Mouse (Mus musculus) gastrocnemius, adult 18-20 months (tissue): ENCODE results near the gene Gm47985. TPM values are rescaled to one million over a fixed set of nuclear protein-coding genes. Genes with fewer than 3 reads are reported as not detected.
"Not testable (repeated sequence)": the region's sequence is repeated elsewhere in the genome, so short reads cannot be mapped to it uniquely, and the experiment has no call there.

ENCODE experiments used
- DNase-seq: peaks from one replicate; pipeline ENCODE4 v3.0.0; 2021; ENCODE audit warnings: low spot score
- total RNA-seq, 2 experiments: library from RNA; stranded (reverse); gene quantifications; 2 replicates each; pipeline ENCODE4 v1.2.3; 2021

Gene Gm47985
- total RNA-seq, 2 experiments from 2014 or later, result 0.26 TPM; not detected in 1

DNA sequence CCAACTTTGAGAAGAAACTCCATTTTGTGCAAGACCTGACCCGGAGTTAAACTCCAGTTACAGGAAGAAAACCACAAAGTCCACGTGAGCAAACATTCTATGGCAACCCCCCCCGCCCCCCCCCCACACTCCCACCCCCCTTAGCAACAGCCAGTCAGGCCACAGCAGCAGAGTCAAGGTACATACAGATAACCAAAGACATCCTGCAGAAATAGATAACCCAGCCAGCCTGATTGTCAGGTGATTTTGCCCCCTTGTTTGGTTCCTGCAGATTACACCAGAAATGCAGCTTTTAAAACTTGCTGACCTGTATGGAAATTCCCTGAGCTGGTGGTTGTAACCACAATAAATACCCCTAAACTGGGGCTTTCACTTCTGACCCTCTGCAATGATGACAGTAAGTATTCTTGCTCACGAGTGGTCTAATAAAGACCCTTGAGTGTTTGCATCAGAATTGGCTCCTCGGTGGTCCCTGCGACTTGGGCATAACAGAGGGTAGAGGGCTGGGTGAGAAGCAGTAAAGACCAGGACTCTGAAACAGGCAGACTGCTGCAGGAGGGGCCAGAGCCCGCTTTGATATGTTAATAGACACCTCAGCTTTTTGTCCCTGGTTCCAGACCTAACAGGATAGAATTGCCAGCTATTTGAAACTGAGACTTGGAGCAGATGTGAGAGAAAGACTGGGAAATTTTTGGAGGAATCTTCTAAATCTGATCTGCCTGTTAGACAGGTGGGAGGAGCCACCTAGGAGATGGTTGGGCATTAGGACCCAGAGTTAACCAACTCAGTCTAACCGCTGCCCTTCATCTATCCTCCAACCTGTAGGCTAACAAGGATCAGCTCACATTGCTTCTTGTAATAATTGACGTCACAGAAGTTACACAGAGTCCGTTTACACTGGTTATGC, 5.1 kb upstream of the Gm47985 start:
- DNase-seq, result peak; percentile 3

DNA sequence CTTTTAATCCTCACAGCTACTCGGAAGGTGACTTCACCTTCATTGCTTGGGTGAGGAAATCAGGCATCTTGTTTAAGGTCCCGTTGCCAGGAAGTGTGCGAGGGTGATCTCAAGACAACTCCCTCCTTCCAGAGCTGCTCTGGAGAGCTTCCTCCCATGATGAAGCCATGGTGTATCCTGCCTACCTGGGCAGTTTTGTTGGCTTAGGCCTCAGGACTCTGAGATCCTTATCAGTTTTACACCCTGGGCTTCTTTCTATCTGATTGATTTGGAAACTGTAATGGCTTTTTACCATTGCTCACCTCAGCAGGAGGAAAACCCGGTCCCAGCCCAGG, 4.4 kb upstream of the Gm47985 start:
- no peak for DNase-seq

DNA sequence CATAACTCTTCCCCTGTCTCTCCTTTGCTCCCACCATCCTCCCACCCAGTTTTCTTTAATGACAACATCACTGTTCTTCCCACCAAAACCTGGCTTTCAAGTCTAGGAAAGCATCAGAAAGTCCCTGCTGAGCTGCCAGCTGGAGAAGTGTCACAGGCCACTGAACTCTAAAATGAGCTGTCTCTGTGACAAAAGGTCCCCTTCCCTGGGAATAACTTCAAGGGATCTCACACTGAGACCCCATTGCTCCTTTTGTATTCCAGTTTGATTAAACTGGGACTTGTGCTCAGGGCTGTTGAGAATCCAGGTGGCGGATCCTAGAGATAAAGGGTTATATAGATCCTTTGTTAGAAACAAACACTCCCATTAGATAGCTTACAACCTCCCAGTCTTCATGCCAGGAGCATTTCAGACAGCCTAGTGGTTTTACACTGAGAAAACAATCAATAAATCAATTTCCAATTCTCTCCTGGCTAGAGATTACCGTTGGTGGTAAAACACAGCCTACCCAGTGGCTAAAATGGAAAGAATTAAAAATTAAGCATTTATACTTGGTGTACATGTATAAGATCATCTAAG, 3.7 kb upstream of the Gm47985 start:
- no peak for DNase-seq

DNA sequence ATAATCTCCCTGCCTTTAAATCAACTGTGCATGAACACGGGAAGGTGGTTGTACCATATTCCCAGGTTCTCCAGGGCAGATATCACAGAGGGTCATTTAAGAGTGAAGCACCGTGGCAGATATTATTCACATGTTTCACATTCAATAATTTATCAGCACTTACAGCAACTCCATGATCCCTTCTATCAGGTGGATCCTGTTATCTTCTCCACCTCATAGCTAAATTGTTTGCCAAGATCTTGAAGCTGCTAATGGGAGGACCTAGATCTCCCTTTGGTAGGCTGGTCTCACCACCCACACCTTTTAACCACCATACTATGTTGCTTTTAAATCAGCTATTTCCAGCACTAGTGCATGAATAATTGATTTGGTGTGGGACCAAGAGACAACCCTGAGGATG, 2.2 kb upstream of the Gm47985 start:
- no peak for DNase-seq

DNA sequence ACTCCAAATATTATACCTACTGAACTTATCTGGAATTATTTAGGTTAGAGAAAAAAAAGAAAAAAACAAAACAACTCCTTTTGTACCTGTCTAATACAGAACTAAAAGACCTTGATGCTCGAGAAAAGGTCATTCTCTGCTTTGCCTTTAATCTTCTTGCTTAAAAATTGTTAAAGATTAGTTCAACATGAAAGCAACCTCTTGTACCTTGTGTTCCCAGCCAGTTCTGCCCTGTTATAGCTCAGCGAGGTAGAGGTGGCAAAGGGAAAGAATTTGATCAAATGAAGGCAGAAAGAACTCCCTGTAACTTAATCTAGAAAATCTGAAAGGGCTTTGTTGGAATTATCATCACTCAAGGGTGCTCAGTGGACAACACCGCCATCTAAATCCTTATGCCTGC, 3.8 kb downstream of the Gm47985 start:
- not testable (repeated sequence) for DNase-seq

DNA sequence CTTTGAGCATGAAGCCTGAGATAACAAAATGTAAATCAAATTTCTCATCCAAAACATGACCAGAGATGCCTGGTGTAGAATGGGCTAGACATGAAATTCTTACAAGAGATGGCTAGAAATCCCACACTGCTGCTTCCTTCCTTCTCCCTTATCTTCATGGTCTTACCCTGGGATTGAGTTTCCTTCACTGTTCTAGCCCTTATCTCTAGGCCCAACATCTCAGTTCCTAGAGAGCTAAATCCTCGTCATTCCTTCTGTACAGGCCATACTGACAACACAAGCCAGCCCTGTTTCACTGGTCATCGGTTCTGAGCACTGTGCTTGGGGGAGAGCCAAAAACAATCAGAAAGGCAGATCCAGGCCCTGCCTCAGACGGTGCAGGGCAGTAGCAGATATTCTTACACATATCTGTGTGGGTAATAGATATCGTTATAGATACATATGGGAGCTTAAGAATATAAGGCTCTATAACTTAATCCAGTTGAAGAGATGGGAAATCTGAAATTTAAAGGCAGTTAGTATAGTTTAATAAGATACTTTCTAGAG, 4.6 kb downstream of the Gm47985 start:
- not testable (repeated sequence) for DNase-seq

DNA sequence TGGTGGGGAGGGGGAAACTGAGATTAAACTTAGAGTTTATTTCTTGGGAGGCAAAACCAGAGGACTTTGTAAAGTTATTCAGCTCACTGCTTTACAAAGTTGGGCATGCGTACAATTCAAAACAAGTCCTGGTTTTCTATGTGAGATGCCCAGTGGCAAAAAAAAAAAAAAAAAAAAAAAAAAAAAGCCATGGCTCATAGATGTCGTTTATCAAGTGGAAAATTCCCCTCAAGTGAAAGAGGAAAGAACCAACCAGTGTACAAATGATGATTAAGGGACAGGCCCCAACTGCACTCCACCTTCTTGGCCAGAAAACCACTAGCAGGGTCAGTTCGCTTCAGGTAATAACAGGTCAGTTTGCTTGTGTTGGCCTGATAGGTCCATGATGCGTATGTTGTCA, 6.1 kb downstream of the Gm47985 start:
- DNase-seq, result no peak

DNA sequence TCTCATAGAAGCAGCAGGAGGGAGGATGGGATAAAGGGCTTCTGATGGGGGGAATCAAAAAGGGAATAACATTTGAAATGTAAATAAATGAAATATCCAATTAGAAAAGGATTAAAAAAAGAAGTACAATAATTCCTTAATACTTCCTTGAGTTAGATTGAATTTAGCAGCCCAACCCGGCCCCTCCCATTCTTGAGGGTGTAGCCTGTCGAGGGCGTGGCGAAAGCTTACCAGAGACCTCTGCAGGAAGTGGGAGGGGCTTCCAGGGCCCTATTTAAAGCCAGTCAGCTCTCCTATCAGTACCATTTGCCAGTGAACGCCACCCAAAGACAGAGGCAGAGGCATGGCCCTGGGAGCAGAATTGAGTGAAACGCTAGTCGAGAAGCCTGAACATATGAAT, 9.7 kb downstream of the Gm47985 start, which contains the start of gene Gm8947:
Gm8947 (plus strand) TSS at position 302 of the 400 bp plus-strand sequence.
- DNase-seq, result not testable (repeated sequence)

DNA sequence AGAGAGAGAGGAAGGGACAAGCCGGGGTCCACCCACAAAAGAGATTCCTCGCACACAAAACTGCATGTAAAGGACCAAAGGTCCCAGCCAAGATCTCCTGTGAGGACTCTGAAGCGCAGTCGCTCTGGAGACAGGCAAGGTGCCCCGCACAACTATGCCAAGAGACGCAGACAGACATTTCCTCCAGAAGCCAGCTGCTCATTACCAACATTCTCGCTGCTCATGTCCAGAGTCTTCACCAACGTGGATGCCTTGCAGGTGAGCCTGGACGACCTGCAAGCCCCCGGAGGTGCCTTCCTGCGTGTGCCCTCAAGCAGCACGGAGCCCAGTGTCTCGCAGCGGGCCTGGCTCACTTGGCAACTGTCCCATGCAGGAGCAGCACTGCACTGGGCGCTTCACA, 10.4 kb downstream of the Gm47985 start:
- not testable (repeated sequence) for DNase-seq

DNA sequence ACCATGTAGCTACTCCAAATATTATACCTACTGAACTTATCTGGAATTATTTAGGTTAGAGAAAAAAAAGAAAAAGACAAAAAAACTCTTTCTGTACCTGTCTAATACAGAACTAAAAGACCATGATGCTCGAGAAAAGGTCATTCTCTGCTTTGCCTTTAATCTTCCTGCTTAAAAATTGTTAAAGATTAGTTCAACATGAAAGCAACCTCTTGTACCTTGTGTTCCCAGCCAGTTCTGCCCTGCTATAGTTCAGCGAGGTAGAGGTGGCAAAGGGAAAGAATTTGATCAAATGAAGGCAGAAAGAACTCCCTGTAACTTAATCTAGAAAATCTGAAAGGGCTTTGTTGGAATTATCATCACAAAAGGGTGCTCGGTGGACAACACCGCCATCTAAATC, 13.6 kb downstream of the Gm47985 start:
- DNase-seq, result not testable (repeated sequence)

DNA sequence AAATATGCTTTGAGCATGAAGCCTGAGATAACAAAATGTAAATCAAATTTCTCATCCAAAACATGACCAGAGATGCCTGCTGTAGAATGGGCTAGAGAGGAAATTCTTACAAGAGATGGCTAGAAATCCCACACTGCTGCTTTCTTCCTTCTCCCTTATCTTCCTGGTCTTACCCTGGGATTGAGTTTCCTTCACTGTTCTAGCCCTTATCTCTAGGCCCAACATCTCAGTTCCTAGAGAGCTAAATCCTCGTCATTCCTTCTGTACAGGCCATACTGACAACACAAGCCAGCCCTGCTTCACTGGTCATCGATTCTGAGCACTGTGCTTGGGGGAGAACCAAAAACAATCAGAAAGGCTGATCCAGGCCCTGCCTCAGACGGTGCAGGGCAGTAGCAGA, 14.4 kb downstream of the Gm47985 start:
- DNase-seq, result not testable (repeated sequence)

DNA sequence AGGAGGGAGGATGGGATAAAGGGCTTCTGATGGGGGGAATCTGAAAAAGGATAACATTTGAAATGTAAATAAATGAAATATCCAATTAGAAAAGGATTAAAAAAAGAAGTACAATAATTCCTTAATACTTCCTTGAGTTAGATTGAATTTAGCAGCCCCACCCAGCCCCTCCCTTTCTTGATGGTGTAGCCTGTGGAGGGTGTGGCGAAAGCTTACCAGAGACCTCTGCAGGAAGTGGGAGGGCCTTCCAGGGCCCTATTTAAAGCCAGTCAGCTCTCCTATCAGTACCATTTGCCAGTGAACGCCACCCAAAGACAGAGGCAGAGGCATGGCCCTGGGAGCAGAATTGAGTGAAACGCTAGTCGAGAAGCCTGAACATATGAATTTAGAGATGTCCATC, 15.8 kb downstream of the Gm47985 start, which contains the start of gene Gm47995:
Gm47995 (plus strand) TSS at position 329 of the 400 bp plus-strand sequence.
- DNase-seq, result not testable (repeated sequence)

DNA sequence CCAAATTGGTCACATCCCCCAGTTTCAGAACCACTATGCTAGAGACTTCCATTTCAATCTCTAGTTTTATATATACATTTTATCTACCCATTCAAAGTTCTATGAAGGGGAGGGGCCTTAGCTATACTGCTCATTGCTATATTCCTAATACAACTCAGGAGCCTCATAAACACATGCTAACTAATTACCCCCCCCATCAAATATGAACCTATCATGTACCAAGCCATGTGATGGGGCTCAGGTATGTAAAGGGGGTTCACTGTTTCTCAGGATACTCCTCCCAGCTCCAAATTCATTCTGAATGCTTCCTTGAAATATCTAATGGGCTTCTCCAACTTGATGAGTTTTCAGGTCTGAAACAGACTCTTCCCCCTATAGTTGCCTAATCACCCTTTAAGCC, 18.3 kb downstream of the Gm47985 start:
- DNase-seq, result not testable (repeated sequence)

DNA sequence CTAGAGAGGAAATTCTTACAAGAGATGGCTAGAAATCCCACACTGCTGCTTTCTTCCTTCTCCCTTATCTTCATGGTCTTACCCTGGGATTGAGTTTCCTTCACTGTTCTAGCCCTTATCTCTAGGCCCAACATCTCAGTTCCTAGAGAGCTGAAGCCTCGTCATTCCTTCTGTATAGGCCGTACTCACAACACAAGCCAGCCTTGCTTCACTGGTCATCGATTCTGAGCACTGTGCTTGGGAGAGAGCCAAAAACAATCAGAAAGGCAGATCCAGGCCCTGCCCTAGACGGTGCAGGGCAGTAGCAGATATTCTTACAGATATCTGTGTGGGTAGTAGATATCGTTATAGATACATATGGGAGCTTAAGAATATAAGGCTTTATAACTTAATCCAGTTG, 20.4 kb downstream of the Gm47985 start:
- not testable (repeated sequence) for DNase-seq

DNA sequence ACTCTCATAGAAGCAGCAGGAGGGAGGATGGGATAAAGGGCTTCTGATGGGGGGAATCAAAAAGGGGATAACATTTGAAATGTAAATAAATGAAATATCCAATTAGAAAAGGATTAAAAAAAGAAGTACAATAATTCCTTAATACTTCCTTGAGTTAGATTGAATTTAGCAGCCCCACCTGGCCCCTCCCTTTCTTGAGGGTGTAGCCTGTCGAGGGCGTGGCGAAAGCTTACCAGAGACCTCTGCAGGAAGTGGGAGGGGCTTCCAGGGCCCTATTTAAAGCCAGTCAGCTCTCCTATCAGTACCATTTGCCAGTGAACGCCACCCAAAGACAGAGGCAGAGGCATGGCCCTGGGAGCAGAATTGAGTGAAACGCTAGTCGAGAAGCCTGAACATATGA, 21.5 kb downstream of the Gm47985 start, which contains the start of gene 3110040M04Rik:
3110040M04Rik (plus strand) TSS at position 304 of the 400 bp plus-strand sequence.
- DNase-seq, result not testable (repeated sequence)

DNA sequence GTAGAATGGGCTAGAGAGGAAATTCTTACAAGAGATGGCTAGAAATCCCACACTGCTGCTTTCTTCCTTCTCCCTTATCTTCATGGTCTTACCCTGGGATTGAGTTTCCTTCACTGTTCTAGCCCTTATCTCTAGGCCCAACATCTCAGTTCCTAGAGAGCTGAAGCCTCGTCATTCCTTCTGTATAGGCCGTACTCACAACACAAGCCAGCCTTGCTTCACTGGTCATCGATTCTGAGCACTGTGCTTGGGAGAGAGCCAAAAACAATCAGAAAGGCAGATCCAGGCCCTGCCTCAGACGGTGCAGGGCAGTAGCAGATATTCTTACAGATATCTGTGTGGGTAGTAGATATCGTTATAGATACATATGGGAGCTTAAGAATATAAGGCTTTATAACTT, 26.2 kb downstream of the Gm47985 start:
- not testable (repeated sequence) for DNase-seq

DNA sequence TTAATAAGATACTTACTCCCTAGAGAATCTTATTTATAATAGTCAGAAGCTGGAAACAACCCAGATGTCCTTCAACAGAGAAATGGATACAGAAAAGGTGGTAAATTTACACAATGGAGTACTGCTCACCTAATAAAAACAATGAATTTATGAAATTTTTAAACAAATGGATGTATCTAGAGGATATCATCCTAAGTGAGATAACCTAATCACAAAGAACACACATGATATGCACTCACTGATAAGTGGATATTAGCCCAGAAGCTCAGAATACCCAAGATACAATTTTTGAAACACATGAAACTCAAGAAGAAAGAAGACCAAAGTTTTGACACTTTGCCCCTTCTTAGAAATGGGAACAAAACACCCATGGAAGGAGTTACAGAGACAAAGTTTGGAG, 26.6 kb downstream of the Gm47985 start:
- not testable (repeated sequence) for DNase-seq

DNA sequence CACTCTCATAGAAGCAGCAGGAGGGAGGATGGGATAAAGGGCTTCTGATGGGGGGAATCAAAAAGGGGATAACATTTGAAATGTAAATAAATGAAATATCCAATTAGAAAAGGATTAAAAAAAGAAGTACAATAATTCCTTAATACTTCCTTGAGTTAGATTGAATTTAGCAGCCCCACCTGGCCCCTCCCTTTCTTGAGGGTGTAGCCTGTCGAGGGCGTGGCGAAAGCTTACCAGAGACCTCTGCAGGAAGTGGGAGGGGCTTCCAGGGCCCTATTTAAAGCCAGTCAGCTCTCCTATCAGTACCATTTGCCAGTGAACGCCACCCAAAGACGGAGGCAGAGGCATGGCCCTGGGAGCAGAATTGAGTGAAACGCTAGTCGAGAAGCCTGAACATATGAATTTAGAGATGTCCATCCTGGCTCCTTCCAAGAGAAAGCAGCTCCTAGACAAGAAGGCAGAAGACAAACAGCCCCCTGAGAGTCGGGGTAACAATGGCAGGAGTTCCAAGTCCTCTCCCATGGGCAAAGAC, 27.6 kb downstream of the Gm47985 start, which contains the start of gene Gm47996:
Gm47996 (plus strand) TSS at position 308 of the 532 bp plus-strand sequence.
- DNase-seq, result not testable (repeated sequence)

DNA sequence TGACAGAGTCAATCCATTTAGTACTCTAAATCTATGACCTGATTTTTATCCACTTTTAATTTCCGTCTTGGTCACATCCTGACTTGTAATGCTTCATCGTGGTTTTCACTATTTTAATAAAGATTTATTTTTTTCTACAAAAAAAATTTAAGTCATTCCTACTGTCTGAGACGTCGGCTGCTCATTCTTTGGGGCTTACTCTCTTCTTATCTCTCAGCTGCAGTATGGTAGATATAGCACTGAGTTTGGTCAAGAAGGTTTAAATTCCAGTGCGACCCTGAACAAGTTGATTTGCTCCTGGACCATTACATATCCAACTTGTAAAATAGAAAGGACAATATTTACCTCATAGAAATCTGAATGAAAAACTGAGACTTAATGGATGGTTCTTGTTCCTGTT, 29.3 kb downstream of the Gm47985 start:
- DNase-seq, result not testable (repeated sequence)

DNA sequence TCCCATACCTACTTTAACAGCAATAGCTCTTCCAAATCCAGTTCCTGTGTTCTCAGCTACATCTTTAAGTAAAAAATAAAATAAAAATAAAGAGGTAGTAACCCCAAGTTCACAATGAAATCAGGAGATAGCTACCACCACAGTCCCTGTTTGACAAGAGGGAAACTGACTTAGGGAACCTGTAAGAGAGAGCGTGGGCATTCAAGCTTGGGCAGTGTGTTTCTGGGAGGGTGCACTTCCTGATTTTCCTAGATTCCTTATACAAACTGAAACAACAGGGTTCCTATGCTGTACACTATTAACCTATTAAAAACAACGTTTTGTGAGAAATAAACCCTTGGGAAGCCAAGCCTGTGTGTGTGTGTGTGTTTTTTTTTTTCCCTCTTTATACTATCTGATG, 32.5 kb downstream of the Gm47985 start:
- no peak for DNase-seq

DNA sequence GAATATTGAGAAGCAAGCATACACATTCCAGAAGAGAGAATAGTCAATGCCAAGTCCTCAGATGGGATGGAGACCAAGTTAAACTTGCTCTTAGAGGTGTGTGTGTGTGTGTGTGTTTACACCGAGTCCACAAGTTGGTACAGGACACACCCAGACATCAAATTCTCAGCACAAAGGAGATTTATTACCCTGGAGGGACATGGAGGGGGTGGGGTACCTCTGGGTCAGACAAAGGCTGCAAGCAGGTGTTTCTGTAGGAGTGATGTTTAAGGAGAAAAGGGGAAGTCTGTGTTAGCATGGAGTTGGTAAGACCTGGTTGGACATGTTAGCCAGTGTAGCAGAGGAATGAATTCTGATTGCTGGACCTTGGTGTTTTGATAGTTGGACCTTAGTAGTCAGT, 33.6 kb downstream of the Gm47985 start:
- DNase-seq, result no peak

DNA sequence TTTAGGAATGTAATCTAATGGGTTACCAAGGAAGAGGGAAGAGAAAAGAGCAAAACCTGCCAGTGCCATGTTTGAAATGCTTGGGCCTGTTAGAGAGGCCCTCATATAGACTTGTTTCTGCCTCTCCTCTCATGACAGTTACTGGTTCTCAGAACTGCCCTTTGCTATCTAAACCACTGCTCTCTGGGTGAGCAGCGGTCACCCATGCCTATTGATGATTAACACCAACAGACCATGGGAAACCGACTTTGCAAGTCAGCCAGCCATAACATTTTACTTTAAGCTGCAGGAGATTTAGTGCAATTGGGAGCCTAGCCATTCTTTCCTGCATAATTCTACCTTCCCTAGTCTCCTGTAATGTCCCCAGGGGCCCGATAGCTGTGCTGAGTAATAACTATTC, 34.1 kb downstream of the Gm47985 start:
- DNase-seq, result no peak
